Mouse (Mus musculus) liver, embryonic 12.5 days (tissue): ENCODE measurements around the gene F2rl1. TPM values are rescaled to one million over a fixed set of nuclear protein-coding genes. Genes with fewer than 3 reads are reported as not detected.

Experiments used
- ATAC-seq: fragments of 200-750 bp; cut with Nextera tagmentation; 2 replicates; pipeline ENCODE4 v1.8.0; 2017; ENCODE audit warnings: moderate number of reproducible peaks, mild to moderate bottlenecking, moderate library complexity
- H3K27ac ChIP-seq: fragments of 300-500 bp; sonication (generic); 2 replicates; pipeline ENCODE4 v1.5.1; 2016; ENCODE audit warnings: mild to moderate bottlenecking
- H3K27me3 ChIP-seq: fragments of 300-500 bp; sonication (generic); replicated peaks from 2 replicates; pipeline ENCODE4 v1.6.1; 2016; ENCODE audit warnings: mild to moderate bottlenecking, moderate library complexity
- H3K36me3 ChIP-seq: fragments of 300-500 bp; sonication (generic); 2 replicates; pipeline ENCODE4 v1.6.1; 2016; ENCODE audit warnings: mild to moderate bottlenecking, moderate library complexity
- H3K4me1 ChIP-seq: fragments of 300-500 bp; sonication (generic); 2 replicates; pipeline ENCODE4 v1.6.1; 2016
- H3K4me2 ChIP-seq: fragments of 300-500 bp; sonication (generic); 2 replicates; pipeline ENCODE4 v1.6.1; 2016; ENCODE audit warnings: mild to moderate bottlenecking, moderate library complexity
- H3K4me3 ChIP-seq: fragments of 300-500 bp; sonication (generic); 2 replicates; pipeline ENCODE4 v1.5.1; 2016; ENCODE audit warnings: mild to moderate bottlenecking, moderate library complexity
- H3K9ac ChIP-seq: fragments of 300-500 bp; sonication (generic); 2 replicates; pipeline ENCODE4 v1.6.1; 2016; ENCODE audit warnings: mild to moderate bottlenecking, moderate library complexity
- H3K9me3 ChIP-seq: fragments of 300-500 bp; sonication (generic); replicated peaks from 2 replicates; pipeline ENCODE4 v1.6.1; 2016; ENCODE audit warnings: mild to moderate bottlenecking, moderate library complexity
- WGBS: fragments of 180-500 bp; shearing (Covaris S2); methylation state at CpG from one replicate; pipeline ENCODE4 v1.1.7; 2016; ENCODE audit not compliant: insufficient replicate concordance; 5-methylcytosine and 5-hydroxymethylcytosine counted together
- polyA plus RNA-seq: library from polyadenylated mRNA; unstranded; fragments of >200 nt; fragmentation: Nextera tagmentation; extraction: Ambion mirVana; gene quantifications from 2 replicates; pipeline ENCODE4 v1.2.1, GENCODE M21; 2016

The F2rl1 gene
- polyA plus RNA-seq = 0.07 and 0.12 TPM in 2 replicates

GRCm38 (mm10) chr13:95524674-95525491, at the start of gene F2rl1:
F2rl1 (minus strand) TSS chr13:95525227.
- ATAC-seq = peak; percentile 70
- 1% methylated on average over 53 of the region's 54 CpGs for WGBS
- H3K27ac ChIP-seq = no peak within 1 kb of the TSS

GRCm38 (mm10) chr13:95570877-95571276, 45.9 kb upstream of the F2rl1 start:
- Histone ChIP-seq H3K9me3 (peaks cover 8% of the 10 kb centered on the region; the same call in 1 of the 2 replicates), H3K4me2 (no peak overlapping the region), H3K4me1 (peaks cover 9% of the 10 kb centered on the region; the same call in 1 of the 2 replicates), H3K4me3 (no peak overlapping the region), H3K9ac (no peak overlapping the region), H3K27ac (no peak overlapping the region), H3K36me3 (no peaks in the 10 kb centered on the region), H3K27me3 (no peaks in the 10 kb centered on the region)
- WGBS = 94% methylated on average over 4 of the region's 4 CpGs
- no peak for ATAC-seq

More at GRCm38 (mm10) chr13:95524674-95525491, at the start of gene F2rl1:
- Histone ChIP-seq H3K9me3 (no peaks in the 10 kb centered on the region), H3K36me3 (no peaks in the 10 kb centered on the region), H3K9ac (no peak within 1 kb of the TSS), H3K4me3 (peak within 1 kb of the TSS; percentile 40), H3K4me2 (peak within 1 kb of the TSS; percentile 61), H3K4me1 (peaks cover 13% of the 10 kb centered on the region), H3K27me3 (peaks cover 89% of the 10 kb centered on the region)

- H3K4me3 ChIP-seq = no peak overlapping the region
- H3K9me3 ChIP-seq = peaks cover 8% of the 10 kb centered on the region; the same call in 1 of the 2 replicates
- H3K9ac ChIP-seq = no peak overlapping the region
- H3K27ac ChIP-seq = no peak overlapping the region
- ATAC-seq = no peak
- H3K4me1 ChIP-seq = peaks cover 16% of the 10 kb centered on the region; the same call in 1 of the 2 replicates
- no peaks in the 10 kb centered on the region for H3K36me3 ChIP-seq
- H3K27me3 ChIP-seq = no peaks in the 10 kb centered on the region
- H3K4me2 ChIP-seq = no peak overlapping the region
These were observed 44.3 kb upstream of the F2rl1 start for GRCm38 (mm10) chr13:95569326-95569725.

- Histone ChIP-seq H3K4me3 (no peak overlapping the region), H3K27me3 (no peaks in the 10 kb centered on the region), H3K4me2 (no peak overlapping the region), H3K9ac (no peak overlapping the region), H3K4me1 (peaks cover 16% of the 10 kb centered on the region; the same call in 1 of the 2 replicates), H3K27ac (no peak overlapping the region), H3K36me3 (no peaks in the 10 kb centered on the region), H3K9me3 (peaks cover 8% of the 10 kb centered on the region; the same call in 1 of the 2 replicates)
- WGBS = 95% methylated on average over 3 of the region's 3 CpGs
- ATAC-seq = no peak
These were observed 43.3 kb upstream of the F2rl1 start for GRCm38 (mm10) chr13:95568336-95568735.

- no peaks in the 10 kb centered on the region for H3K36me3 ChIP-seq
- peaks cover 8% of the 10 kb centered on the region; the same call in 1 of the 2 replicates for H3K9me3 ChIP-seq
- no peaks in the 10 kb centered on the region for H3K27me3 ChIP-seq
- H3K4me3 ChIP-seq = no peak overlapping the region
- no peak overlapping the region for H3K27ac ChIP-seq
- H3K4me2 ChIP-seq = no peak overlapping the region
- H3K9ac ChIP-seq = no peak overlapping the region
- peak; percentile 49 for ATAC-seq
- WGBS = 76% methylated on average over 15 of the region's 15 CpGs
- peaks cover 16% of the 10 kb centered on the region; the same call in 1 of the 2 replicates for H3K4me1 ChIP-seq
These were observed 42.0 kb upstream of the F2rl1 start for GRCm38 (mm10) chr13:95566841-95567551.

GRCm38 (mm10) chr13:95563693-95564092, 38.7 kb upstream of the F2rl1 start:
- no peaks in the 10 kb centered on the region for H3K27me3 ChIP-seq
- H3K4me1 ChIP-seq = peaks cover 16% of the 10 kb centered on the region; the same call in 1 of the 2 replicates
- H3K9me3 ChIP-seq = peaks cover 8% of the 10 kb centered on the region; the same call in 1 of the 2 replicates
- no peak overlapping the region for H3K9ac ChIP-seq
- peak; percentile 65 for ATAC-seq
- H3K36me3 ChIP-seq = no peaks in the 10 kb centered on the region
- no peak overlapping the region for H3K27ac ChIP-seq
- WGBS = 3% methylated on average over 3 of the region's 3 CpGs
- no peak overlapping the region for H3K4me3 ChIP-seq
- no peak overlapping the region for H3K4me2 ChIP-seq

GRCm38 (mm10) chr13:95563066-95563610, 38.1 kb upstream of the F2rl1 start:
- Histone ChIP-seq H3K9me3 (peaks cover 8% of the 10 kb centered on the region; the same call in 1 of the 2 replicates), H3K4me3 (no peak overlapping the region), H3K27me3 (no peaks in the 10 kb centered on the region), H3K9ac (no peak overlapping the region), H3K27ac (no peak overlapping the region), H3K4me2 (no peak overlapping the region), H3K4me1 (peaks cover 16% of the 10 kb centered on the region; the same call in 1 of the 2 replicates), H3K36me3 (no peaks in the 10 kb centered on the region)
- 46% methylated on average over 10 of the region's 10 CpGs for WGBS
- ATAC-seq = no peak

GRCm38 (mm10) chr13:95557326-95557725, 32.3 kb upstream of the F2rl1 start:
- no peak overlapping the region for H3K9ac ChIP-seq
- no peak for ATAC-seq
- no peaks in the 10 kb centered on the region for H3K4me1 ChIP-seq
- no peak overlapping the region for H3K27ac ChIP-seq
- no peaks in the 10 kb centered on the region; the same call in 1 of the 2 replicates for H3K27me3 ChIP-seq
- no peak overlapping the region for H3K4me2 ChIP-seq
- no peaks in the 10 kb centered on the region for H3K36me3 ChIP-seq
- H3K9me3 ChIP-seq = no peaks in the 10 kb centered on the region
- H3K4me3 ChIP-seq = no peak overlapping the region
- WGBS = 70% methylated on average over 7 of the region's 7 CpGs

GRCm38 (mm10) chr13:95553885-95554492, 29.0 kb upstream of the F2rl1 start:
- H3K4me1 ChIP-seq = no peaks in the 10 kb centered on the region
- H3K27me3 ChIP-seq = peaks cover 25% of the 10 kb centered on the region
- no peak overlapping the region for H3K4me2 ChIP-seq
- no peak for ATAC-seq
- no peak overlapping the region for H3K9ac ChIP-seq
- H3K27ac ChIP-seq = no peak overlapping the region
- no peak overlapping the region for H3K4me3 ChIP-seq
- H3K9me3 ChIP-seq = no peaks in the 10 kb centered on the region
- no peaks in the 10 kb centered on the region for H3K36me3 ChIP-seq
- WGBS = 53% methylated on average over 11 of the region's 11 CpGs

GRCm38 (mm10) chr13:95550636-95551370, 25.8 kb upstream of the F2rl1 start:
- 40% methylated on average over 2 of the region's 2 CpGs for WGBS

GRCm38 (mm10) chr13:95549421-95549820, 24.4 kb upstream of the F2rl1 start:
- Histone ChIP-seq H3K36me3 (no peaks in the 10 kb centered on the region), H3K4me2 (no peak overlapping the region), H3K27ac (no peak overlapping the region), H3K4me3 (no peak overlapping the region), H3K9ac (no peak overlapping the region), H3K4me1 (no peaks in the 10 kb centered on the region), H3K9me3 (no peaks in the 10 kb centered on the region), H3K27me3 (peaks cover 60% of the 10 kb centered on the region)
- ATAC-seq = no peak
- WGBS = 34% methylated on average over 3 of the region's 3 CpGs

More at GRCm38 (mm10) chr13:95550636-95551370, 25.8 kb upstream of the F2rl1 start:
- no peaks in the 10 kb centered on the region for H3K9me3 ChIP-seq
- H3K4me3 ChIP-seq = no peak overlapping the region
- ATAC-seq = no peak
- no peak overlapping the region for H3K4me2 ChIP-seq
- no peaks in the 10 kb centered on the region for H3K36me3 ChIP-seq
- H3K9ac ChIP-seq = no peak overlapping the region
- no peak overlapping the region for H3K27ac ChIP-seq
- H3K27me3 ChIP-seq = peaks cover 55% of the 10 kb centered on the region
- no peaks in the 10 kb centered on the region for H3K4me1 ChIP-seq
